ENCODE assay signal across 9 mouse cellular contexts in the genomic region with DNA sequence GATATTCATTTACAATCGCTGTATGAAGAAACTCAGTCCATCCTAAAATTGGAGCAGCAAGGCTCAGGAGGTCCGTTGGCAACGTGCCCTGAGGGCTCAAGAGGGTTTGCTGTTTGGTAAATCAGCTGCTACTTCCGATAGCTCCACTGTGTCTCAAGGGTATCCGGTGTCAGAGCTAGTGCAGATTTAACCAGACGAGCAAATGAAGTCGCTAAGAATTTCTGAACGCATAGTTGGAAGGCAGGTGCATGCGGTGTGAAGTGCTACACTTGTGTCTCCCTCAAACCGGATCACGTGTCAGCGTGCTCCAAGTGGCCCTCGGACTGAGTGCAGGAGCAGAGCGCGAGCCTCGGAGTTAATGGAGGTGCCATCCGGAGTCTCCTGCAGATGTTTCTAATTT. TPM values are rescaled to one million over a fixed set of nuclear protein-coding genes. Genes with fewer than 3 reads are reported as not detected.
A peak's percentile ranks its signal among the peaks of the same experiment; 100 is the strongest.
DNase-seq lines count a peak whose midpoint lies in the region; ATAC-seq and TF ChIP-seq lines count a peak whose summit lies in the region.
"Had no signal": no experiment of that assay in that cellular context is flagged by ENCODE, and none has a peak within 500 bp of the region (broad histone marks: within the 10 kb centered on the region; RNA-seq: fewer than 3 reads in every experiment).

No protein-coding gene starts in this region.

- peak; percentile 36 for DNase-seq in gastrocnemius, postnatal 10 days
- DNase-seq in gastrocnemius, postnatal 36 days: no peak
- DNase-seq in kidney, postnatal 4 days: peak; percentile 44 to 57
- no peak for DNase-seq in kidney, adult 8-10 months
- peak; percentile 62 for DNase-seq in hindbrain, postnatal 0 days (ENCODE audit: low spot score)
- peak; percentile 58 for DNase-seq in midbrain, postnatal 0 days (ENCODE audit: low spot score)
- DNase-seq in thymus, postnatal 4 days: no peak
- no peak for DNase-seq in stomach, postnatal 0 days (ENCODE audit: low spot score)

- no peak overlapping the region for H3K4me3 ChIP-seq in hindbrain, postnatal 0 days (ENCODE audit: low read length)
- no peak overlapping the region for H3K4me3 ChIP-seq in midbrain, postnatal 0 days (ENCODE audit: low read depth, low read length)
- no peak overlapping the region for H3K4me3 ChIP-seq in stomach, postnatal 0 days (ENCODE audit: low read depth, low read length)

- H3K27ac ChIP-seq in hindbrain, postnatal 0 days: no peak overlapping the region
- no peak overlapping the region for H3K27ac ChIP-seq in midbrain, postnatal 0 days (ENCODE audit: low read depth, low read length)
- H3K27ac ChIP-seq in stomach, postnatal 0 days (replicated peaks): no peak overlapping the region

- H3K9me3 ChIP-seq in hindbrain, postnatal 0 days (ENCODE audit: low read length): no peaks in the 10 kb centered on the region
- H3K9me3 ChIP-seq in midbrain, postnatal 0 days (ENCODE audit: low read length): no peaks in the 10 kb centered on the region
- H3K9me3 ChIP-seq in stomach, postnatal 0 days (ENCODE audit: control insufficient read depth, low read length): no peaks in the 10 kb centered on the region

- ATAC-seq in hindbrain, postnatal 0 days: no peak
- no peak; the same call in 1 of the 2 replicates for ATAC-seq in midbrain, postnatal 0 days (ENCODE audit: low FRiP score)
- ATAC-seq in stomach, postnatal 0 days (ENCODE audit: low FRiP score, low TSS enrichment): no peak

- H3K36me3 ChIP-seq in hindbrain, postnatal 0 days (ENCODE audit: insufficient read depth, low read length): no peaks in the 10 kb centered on the region
- H3K36me3 ChIP-seq in midbrain, postnatal 0 days (ENCODE audit: insufficient read depth, low read length): no peaks in the 10 kb centered on the region
- H3K36me3 ChIP-seq in stomach, postnatal 0 days (ENCODE audit: control insufficient read depth, insufficient read depth, low read length): no peaks in the 10 kb centered on the region

- no peaks in the 10 kb centered on the region for H3K27me3 ChIP-seq in hindbrain, postnatal 0 days (ENCODE audit: insufficient read depth, low read length)
- no peaks in the 10 kb centered on the region for H3K27me3 ChIP-seq in midbrain, postnatal 0 days (ENCODE audit: insufficient read depth, low read length)
- H3K27me3 ChIP-seq in stomach, postnatal 0 days (ENCODE audit: control insufficient read depth, insufficient read depth, low read length): no peaks in the 10 kb centered on the region

- H3K4me2 ChIP-seq in hindbrain, postnatal 0 days (ENCODE audit: low read depth, low read length): no peak overlapping the region
- H3K4me2 ChIP-seq in midbrain, postnatal 0 days (ENCODE audit: low read depth, low read length, poor library complexity, severe bottlenecking): no peak overlapping the region
- no peak overlapping the region for H3K4me2 ChIP-seq in stomach, postnatal 0 days (replicated peaks; ENCODE audit: low read depth)

- 63% methylated on average over 17 of the region's 17 CpGs for WGBS in hindbrain, postnatal 0 days
- 64% methylated on average over 17 of the region's 17 CpGs for WGBS in midbrain, postnatal 0 days
- 72% methylated on average over 17 of the region's 17 CpGs for WGBS in stomach, postnatal 0 days

- no peaks in the 10 kb centered on the region for H3K4me1 ChIP-seq in hindbrain, postnatal 0 days (ENCODE audit: insufficient read depth, low read length)
- no peaks in the 10 kb centered on the region for H3K4me1 ChIP-seq in midbrain, postnatal 0 days (ENCODE audit: insufficient read depth, low read length)
- H3K4me1 ChIP-seq in stomach, postnatal 0 days (replicated peaks; ENCODE audit: control insufficient read depth, insufficient read depth): no peaks in the 10 kb centered on the region

- TF ChIP-seq EP300 in stomach, postnatal 0 days (optimal IDR thresholded peaks at IDR 0.05): no peak

- no peak for TF ChIP-seq CTCF in hindbrain, postnatal 0 days (IDR thresholded peaks at IDR 0.05; ENCODE audit: low read depth)
- TF ChIP-seq CTCF in midbrain, postnatal 0 days (IDR thresholded peaks at IDR 0.05): no peak
- TF ChIP-seq CTCF in stomach, postnatal 0 days (IDR thresholded peaks at IDR 0.05; ENCODE audit: low read depth): no peak

- intact Hi-C loops in gastrocnemius, postnatal 36 days (cut with DNase I): loop anchor here (5.0 kb wide), 1 partner anchor 482 kb away; no protein-coding TSS in a partner anchor

- no peak overlapping the region for H3K9ac ChIP-seq in hindbrain, postnatal 0 days (replicated peaks; ENCODE audit: low read length)
- no peak overlapping the region for H3K9ac ChIP-seq in midbrain, postnatal 0 days (replicated peaks; ENCODE audit: low read length, poor library complexity, severe bottlenecking)
- no peak overlapping the region for H3K9ac ChIP-seq in stomach, postnatal 0 days (ENCODE audit: low read length)

RNA-seq across cellular contexts. Expression of a gene that starts 37.7 kb away (rescaled TPM):
- total RNA-seq in gastrocnemius, postnatal 10 days (2021): not detected
- not detected for total RNA-seq in gastrocnemius, postnatal 36 days (2021)
- not detected in 2 replicates for total RNA-seq in hindbrain, postnatal 0 days (2014; rRNA removed)
- 0.08 and 0.13 TPM in 2 replicates for polyA plus RNA-seq in hindbrain, postnatal 0 days (2015; fragmentation: Nextera tagmentation; extraction: Ambion mirVana)
- total RNA-seq in midbrain, postnatal 0 days (2014; rRNA removed): 0.11 and 0.57 TPM in 2 replicates
- polyA plus RNA-seq in midbrain, postnatal 0 days (2015; fragmentation: Nextera tagmentation; extraction: Ambion mirVana): 0.15 TPM in 1 of 2 replicates, not detected in the other
- polyA plus RNA-seq in stomach, postnatal 0 days (2015; fragmentation: Nextera tagmentation; extraction: Ambion mirVana): 0.04 and 0.23 TPM in 2 replicates
- polyA plus RNA-seq: stomach, embryonic 16.5 days had no signal

Comparison
In these comparisons a context has a peak if more than half of its experiments do, and no peak if none do; other contexts are left out.
1. DNase-seq: peak in gastrocnemius, postnatal 10 days (single experiment), kidney, postnatal 4 days (2 of 2), hindbrain, postnatal 0 days (single experiment) and midbrain, postnatal 0 days (single experiment); none in gastrocnemius, postnatal 36 days (0 of 2), kidney, adult 8-10 months (0 of 2), thymus, postnatal 4 days (single experiment) and stomach, postnatal 0 days (single experiment).